Mouse (Mus musculus): ENCODE measurements at regions not wholly inside any gene's neighbourhood (a gene's known extent, or its start where the extent isn't known, plus 50 kb on each side); places are given as distances from the start of the nearest gene placed in this dataset.

DNA sequence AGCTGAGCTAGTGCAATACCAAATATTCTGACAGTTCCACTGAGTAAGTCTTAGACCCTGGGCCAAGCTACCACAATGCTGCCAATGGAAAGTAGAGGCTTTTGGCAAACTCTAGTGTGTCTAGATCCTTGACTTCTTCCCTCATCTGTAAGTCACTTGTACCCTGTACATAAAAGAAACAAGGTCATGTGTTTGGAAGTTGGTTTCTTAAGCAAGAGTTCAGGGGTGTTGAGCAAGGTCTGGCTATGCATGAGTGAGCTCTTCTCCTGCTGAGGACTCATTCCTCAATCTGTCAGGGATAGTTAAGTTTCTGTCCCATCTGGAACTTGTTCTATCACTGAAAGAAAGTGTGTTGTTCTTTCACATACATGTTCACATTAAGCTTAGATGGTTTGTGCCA lies 132.9 kb downstream of the Dyrk2 start:
- no peaks in the 10 kb centered on the region for H3K36me3 ChIP-seq (ENCODE audit: control insufficient read depth, insufficient read depth, low read length, poor library complexity, severe bottlenecking)
- no peak for DNase-seq (ENCODE audit: low read depth, low spot score)

GRCm38 (mm10) chr10:118739849-118740481 lies 130.0 kb downstream of the Dyrk2 start:
- H3K36me3 ChIP-seq (ENCODE audit: control insufficient read depth, insufficient read depth, low read length, poor library complexity, severe bottlenecking): no peaks in the 10 kb centered on the region
- H3K27me3 ChIP-seq (ENCODE audit: control insufficient read depth, insufficient read depth, low read length, poor library complexity, severe bottlenecking): no peaks in the 10 kb centered on the region
- no peak for DNase-seq (ENCODE audit: low read depth, low spot score)

More for the DNA sequence above, 132.9 kb downstream of the Dyrk2 start:
- H3K27me3 ChIP-seq (ENCODE audit: control insufficient read depth, insufficient read depth, low read length, poor library complexity, severe bottlenecking): no peaks in the 10 kb centered on the region

GRCm38 (mm10) chr10:118743831-118744230 lies 126.2 kb downstream of the Dyrk2 start:
- no peaks in the 10 kb centered on the region for H3K27me3 ChIP-seq (ENCODE audit: control insufficient read depth, insufficient read depth, low read length, poor library complexity, severe bottlenecking)
- no peaks in the 10 kb centered on the region for H3K36me3 ChIP-seq (ENCODE audit: control insufficient read depth, insufficient read depth, low read length, poor library complexity, severe bottlenecking)
- DNase-seq (ENCODE audit: low read depth, low spot score): no peak

DNA sequence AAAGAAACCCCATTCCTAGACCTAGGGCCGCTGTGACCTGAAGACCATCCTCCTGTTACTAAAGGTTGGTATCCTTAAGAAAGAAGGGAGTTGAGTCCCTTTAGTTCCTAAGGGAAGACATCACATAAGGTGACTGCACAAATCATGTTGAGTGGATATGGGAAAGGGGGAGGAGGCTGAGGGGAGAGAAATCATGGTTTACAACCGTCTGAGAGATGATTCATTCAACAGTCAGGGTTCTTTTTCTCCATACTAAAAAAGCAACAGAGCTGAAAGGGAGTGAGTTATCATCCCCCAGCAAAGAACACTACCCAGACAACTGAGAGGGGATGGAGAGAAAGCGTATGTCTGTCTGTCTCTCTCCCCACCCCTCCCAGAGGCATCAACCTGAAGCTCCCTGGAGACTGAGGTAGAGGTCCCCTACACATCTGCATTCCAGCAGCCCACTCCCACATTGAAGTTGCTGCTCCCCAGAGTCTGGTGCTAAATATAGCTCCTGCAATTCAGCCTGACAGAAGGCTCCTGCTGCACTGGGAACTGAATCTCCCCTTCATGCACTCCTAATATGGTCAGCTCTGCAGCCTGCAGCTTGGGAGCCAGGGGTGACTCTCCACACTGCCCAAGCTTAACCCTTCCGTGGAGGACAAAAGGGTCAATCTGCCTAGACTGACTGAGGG lies 123.2 kb downstream of the Dyrk2 start:
- no peaks in the 10 kb centered on the region for H3K27me3 ChIP-seq (ENCODE audit: control insufficient read depth, insufficient read depth, low read length, poor library complexity, severe bottlenecking)
- H3K36me3 ChIP-seq (ENCODE audit: control insufficient read depth, insufficient read depth, low read length, poor library complexity, severe bottlenecking): no peaks in the 10 kb centered on the region
- DNase-seq (ENCODE audit: low read depth, low spot score): no peak

GRCm38 (mm10) chr10:118749039-118749438 lies 121.0 kb downstream of the Dyrk2 start:
- H3K27me3 ChIP-seq (ENCODE audit: control insufficient read depth, insufficient read depth, low read length, poor library complexity, severe bottlenecking): no peaks in the 10 kb centered on the region
- DNase-seq (ENCODE audit: low read depth, low spot score): no peak
- no peaks in the 10 kb centered on the region for H3K36me3 ChIP-seq (ENCODE audit: control insufficient read depth, insufficient read depth, low read length, poor library complexity, severe bottlenecking)

- H3K27me3 ChIP-seq (ENCODE audit: control insufficient read depth, insufficient read depth, low read length, poor library complexity, severe bottlenecking): no peaks in the 10 kb centered on the region
- no peak for DNase-seq (ENCODE audit: low read depth, low spot score)
- H3K36me3 ChIP-seq (ENCODE audit: control insufficient read depth, insufficient read depth, low read length, poor library complexity, severe bottlenecking): no peaks in the 10 kb centered on the region
Measured at GRCm38 (mm10) chr10:118749756-118750155, 120.3 kb downstream of the Dyrk2 start.

GRCm38 (mm10) chr10:118751110-118751509 lies 118.9 kb downstream of the Dyrk2 start:
- no peaks in the 10 kb centered on the region for H3K36me3 ChIP-seq (ENCODE audit: control insufficient read depth, insufficient read depth, low read length, poor library complexity, severe bottlenecking)
- no peaks in the 10 kb centered on the region for H3K27me3 ChIP-seq (ENCODE audit: control insufficient read depth, insufficient read depth, low read length, poor library complexity, severe bottlenecking)
- no peak for DNase-seq (ENCODE audit: low read depth, low spot score)

DNA sequence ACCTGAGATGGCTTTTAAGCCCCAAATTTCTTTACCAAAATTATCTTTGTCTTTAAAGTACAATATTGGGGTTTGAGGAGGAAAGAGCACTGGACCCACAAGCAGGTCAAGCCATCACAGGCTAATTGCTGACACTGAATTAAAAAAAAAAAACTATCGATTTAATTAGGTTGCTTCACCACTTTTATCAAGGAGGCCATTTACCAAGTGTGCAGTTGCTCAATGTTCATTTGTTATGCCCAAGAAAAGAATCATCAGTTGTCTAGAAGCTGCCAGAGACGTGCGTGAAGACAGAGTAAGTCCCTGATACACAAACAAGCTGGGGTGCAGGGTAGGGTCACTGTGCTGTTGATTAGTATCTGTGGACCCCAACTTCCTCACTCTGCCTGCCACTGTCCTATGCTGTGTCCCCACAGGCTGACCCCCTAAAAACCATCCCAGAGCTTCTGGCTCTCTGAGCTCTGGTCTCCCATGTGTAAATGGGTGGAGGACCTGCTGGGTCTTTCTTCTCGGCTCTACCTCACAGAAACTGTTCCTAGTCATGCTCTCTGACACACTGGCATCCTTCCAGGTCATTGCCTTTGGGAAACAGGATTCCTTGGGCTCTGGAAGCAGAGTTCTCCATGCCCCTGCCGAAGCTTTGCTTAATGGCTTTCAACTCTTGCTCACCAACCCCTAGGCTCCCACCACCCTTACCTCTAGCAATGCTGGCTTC lies 116.8 kb downstream of the Dyrk2 start:
- no peaks in the 10 kb centered on the region for H3K36me3 ChIP-seq (ENCODE audit: control insufficient read depth, insufficient read depth, low read length, poor library complexity, severe bottlenecking)
- H3K27me3 ChIP-seq (ENCODE audit: control insufficient read depth, insufficient read depth, low read length, poor library complexity, severe bottlenecking): no peaks in the 10 kb centered on the region
- no peak for DNase-seq (ENCODE audit: low read depth, low spot score)

GRCm38 (mm10) chr10:118754791-118755190 lies 115.2 kb downstream of the Dyrk2 start:
- no peaks in the 10 kb centered on the region for H3K36me3 ChIP-seq (ENCODE audit: control insufficient read depth, insufficient read depth, low read length, poor library complexity, severe bottlenecking)
- H3K27me3 ChIP-seq (ENCODE audit: control insufficient read depth, insufficient read depth, low read length, poor library complexity, severe bottlenecking): no peaks in the 10 kb centered on the region
- DNase-seq (ENCODE audit: low read depth, low spot score): no peak

GRCm38 (mm10) chr10:118758825-118759471 lies 111.1 kb downstream of the Dyrk2 start:
- no peak for DNase-seq (ENCODE audit: low read depth, low spot score)
- no peaks in the 10 kb centered on the region for H3K36me3 ChIP-seq (ENCODE audit: control insufficient read depth, insufficient read depth, low read length, poor library complexity, severe bottlenecking)
- no peaks in the 10 kb centered on the region for H3K27me3 ChIP-seq (ENCODE audit: control insufficient read depth, insufficient read depth, low read length, poor library complexity, severe bottlenecking)

GRCm38 (mm10) chr10:118760441-118760840 lies 109.6 kb downstream of the Dyrk2 start:
- Histone ChIP-seq H3K36me3 (ENCODE audit: control insufficient read depth, insufficient read depth, low read length, poor library complexity, severe bottlenecking) (no peaks in the 10 kb centered on the region), H3K27me3 (ENCODE audit: control insufficient read depth, insufficient read depth, low read length, poor library complexity, severe bottlenecking) (no peaks in the 10 kb centered on the region)
- no peak for DNase-seq (ENCODE audit: low read depth, low spot score)

DNA sequence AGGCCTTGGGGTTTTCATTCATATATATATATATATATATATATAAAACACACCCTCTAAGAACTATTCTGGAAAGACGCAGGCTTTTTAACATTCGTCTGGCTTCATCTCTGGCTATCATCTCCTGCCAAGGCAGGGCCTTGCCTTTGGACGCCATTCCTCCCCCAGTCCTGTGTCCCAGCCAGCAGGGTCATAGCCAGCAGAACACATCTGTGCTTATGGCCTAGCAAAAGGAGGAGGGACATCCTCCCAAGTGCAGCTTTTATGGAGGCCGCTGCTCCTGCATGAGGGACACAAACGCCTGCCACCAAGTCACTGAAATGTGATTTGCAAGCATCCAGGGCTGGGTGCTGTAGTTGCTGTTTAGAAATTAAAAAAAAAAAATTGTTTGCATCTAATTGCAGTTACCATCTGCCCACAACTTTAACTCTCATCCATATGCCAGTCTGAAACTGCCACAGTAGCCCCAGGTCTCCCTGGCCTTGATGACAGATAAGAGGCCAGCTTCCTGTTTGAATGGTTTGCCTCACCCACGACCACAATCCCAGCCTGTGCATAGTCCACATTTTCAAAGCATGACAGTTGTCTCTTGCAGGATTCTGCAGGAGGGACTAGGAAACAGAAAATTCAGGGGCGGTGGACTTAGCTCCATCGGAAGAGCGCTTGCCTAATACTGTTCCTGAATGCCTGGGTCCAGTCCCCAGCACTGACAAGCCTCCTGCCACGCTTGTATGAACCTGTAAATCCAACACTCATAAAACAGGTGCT lies 108.7 kb downstream of the Dyrk2 start:
- H3K36me3 ChIP-seq (ENCODE audit: control insufficient read depth, insufficient read depth, low read length, poor library complexity, severe bottlenecking): no peaks in the 10 kb centered on the region
- DNase-seq (ENCODE audit: low read depth, low spot score): no peak
- H3K27me3 ChIP-seq (ENCODE audit: control insufficient read depth, insufficient read depth, low read length, poor library complexity, severe bottlenecking): no peaks in the 10 kb centered on the region

GRCm38 (mm10) chr10:118765051-118765450 lies 105.0 kb downstream of the Dyrk2 start:
- DNase-seq (ENCODE audit: low read depth, low spot score): no peak
- H3K27me3 ChIP-seq (ENCODE audit: control insufficient read depth, insufficient read depth, low read length, poor library complexity, severe bottlenecking): no peaks in the 10 kb centered on the region
- no peaks in the 10 kb centered on the region for H3K36me3 ChIP-seq (ENCODE audit: control insufficient read depth, insufficient read depth, low read length, poor library complexity, severe bottlenecking)

Data from splenic B cell, adult 2 months (primary cell).